ENCODE assay signal across 24 mouse cellular contexts in genomic region chr1:107515839-107516498, GRCm38 (mm10). TPM values are rescaled to one million over a fixed set of nuclear protein-coding genes. Genes with fewer than 3 reads are reported as not detected.
"Had no signal": no experiment of that assay in that cellular context is flagged by ENCODE, and none has a peak within 500 bp of the region (broad histone marks: within the 10 kb centered on the region; RNA-seq: fewer than 3 reads in every experiment).

No protein-coding gene starts in this region.

- H3K9ac ChIP-seq: liver, embryonic 15.5 days; liver, postnatal 0 days; lung, embryonic 15.5 days; midbrain, embryonic 12.5 days; neural tube, embryonic 13.5 days; neural tube, embryonic 15.5 days; stomach, embryonic 15.5 days had no signal

- H3K27me3 ChIP-seq: liver, embryonic 15.5 days; lung, embryonic 15.5 days; midbrain, embryonic 12.5 days; neural tube, embryonic 13.5 days; neural tube, embryonic 15.5 days; stomach, embryonic 15.5 days had no signal

- H3K27ac ChIP-seq: liver, embryonic 15.5 days; lung, embryonic 15.5 days; macrophage; midbrain, embryonic 10.5 days; midbrain, embryonic 12.5 days; neural tube, embryonic 13.5 days; neural tube, embryonic 15.5 days; stomach, embryonic 15.5 days; stomach, postnatal 0 days had no signal

- H3K36me3 ChIP-seq: liver, embryonic 15.5 days; lung, embryonic 15.5 days; midbrain, embryonic 10.5 days; midbrain, embryonic 12.5 days; neural tube, embryonic 13.5 days; neural tube, embryonic 15.5 days; stomach, embryonic 15.5 days had no signal

- H3K4me3 ChIP-seq: liver, embryonic 15.5 days; lung, embryonic 15.5 days; midbrain, embryonic 10.5 days; midbrain, embryonic 12.5 days; myocyte; neural tube, embryonic 13.5 days; neural tube, embryonic 15.5 days; stomach, embryonic 15.5 days had no signal

- H3K4me1 ChIP-seq: liver, embryonic 15.5 days; lung, embryonic 15.5 days; midbrain, embryonic 10.5 days; midbrain, embryonic 12.5 days; neural tube, embryonic 13.5 days; neural tube, embryonic 15.5 days; stomach, embryonic 15.5 days had no signal

- H3K4me2 ChIP-seq: liver, embryonic 15.5 days; lung, embryonic 15.5 days; midbrain, embryonic 12.5 days; neural tube, embryonic 13.5 days; neural tube, embryonic 15.5 days; stomach, embryonic 15.5 days had no signal

- H3K9me3 ChIP-seq: liver, embryonic 15.5 days; lung, embryonic 15.5 days; midbrain, embryonic 10.5 days; midbrain, embryonic 12.5 days; neural tube, embryonic 13.5 days; neural tube, embryonic 15.5 days; stomach, embryonic 15.5 days had no signal

- ATAC-seq: liver, postnatal 0 days; lung, postnatal 0 days; midbrain, embryonic 16.5 days had no signal

- DNase-seq: liver, postnatal 0 days; lung, adult 2 months; lung, postnatal 14 days; lung, postnatal 36 days; midbrain, embryonic 14.5 days; retina, postnatal 1 day; right cerebral cortex, adult 18-20 months; right cerebral cortex, postnatal 25 days; right cerebral cortex, postnatal 4 days; thymus, adult 2 months; thymus, postnatal 36 days had no signal

RNA-seq across cellular contexts. Expression of gene Serpinb2, which starts 4.7 kb away (rescaled TPM):
- total RNA-seq: megakaryocyte-erythroid progenitor cell, adult 5-6 weeks had no signal
- polyA plus RNA-seq: midbrain, embryonic 10.5 days; midbrain, embryonic 12.5 days; midbrain, embryonic 14.5 days; midbrain, embryonic 16.5 days; neural tube, embryonic 15.5 days had no signal
